Mouse (Mus musculus) midbrain, postnatal 0 days (tissue): Measurements from ENCODE around the gene Slc26a6. TPM values are rescaled to one million over a fixed set of nuclear protein-coding genes. Genes with fewer than 3 reads are reported as not detected.

Experiments used
- ATAC-seq: fragments of 200-750 bp; cut with Nextera tagmentation; 2 replicates; pipeline ENCODE4 v1.8.0; 2017; ENCODE audit warnings: moderate number of reproducible peaks, mild to moderate bottlenecking, moderate TSS enrichment, moderate library complexity; ENCODE audit not compliant: low FRiP score
- DNase-seq: peaks from one replicate; pipeline ENCODE4 v3.0.0-alpha.2; 2015; ENCODE audit warnings: low spot score
- H3K27ac ChIP-seq: fragments of 300-500 bp; sonication (generic); 2 replicates; pipeline ENCODE4 v1.5.1; 2014; ENCODE audit warnings: low read depth, mild to moderate bottlenecking, low read length, mixed read lengths
- H3K27me3 ChIP-seq: fragments of 300-500 bp; sonication (generic); 2 replicates; pipeline ENCODE4 v1.6.1; 2014; ENCODE audit warnings: low read length, control low read depth, mixed read lengths; ENCODE audit not compliant: insufficient read depth
- H3K36me3 ChIP-seq: fragments of 300-500 bp; sonication (generic); 2 replicates; pipeline ENCODE4 v1.6.1; 2014; ENCODE audit warnings: low read length, control low read depth, mixed read lengths; ENCODE audit not compliant: insufficient read depth
- H3K4me1 ChIP-seq: fragments of 300-500 bp; sonication (generic); 2 replicates; pipeline ENCODE4 v1.6.1; 2014; ENCODE audit warnings: mild to moderate bottlenecking, control low read depth, antibody characterized with exemption, low read length, mixed read lengths; ENCODE audit not compliant: insufficient read depth
- H3K4me2 ChIP-seq: fragments of 300-500 bp; sonication (generic); 2 replicates; pipeline ENCODE4 v1.6.1; 2014; ENCODE audit warnings: low read depth, mild to moderate bottlenecking, low read length, mixed read lengths; ENCODE audit not compliant: poor library complexity, severe bottlenecking
- H3K4me3 ChIP-seq: fragments of 300-500 bp; sonication (generic); 2 replicates; pipeline ENCODE4 v1.5.1; 2014; ENCODE audit warnings: low read depth, mild to moderate bottlenecking, low read length, moderate library complexity
- H3K9ac ChIP-seq: fragments of 300-500 bp; sonication (generic); replicated peaks from 2 replicates; pipeline ENCODE4 v1.6.1; 2014; ENCODE audit warnings: mild to moderate bottlenecking, low read length, moderate library complexity, mixed read lengths; ENCODE audit not compliant: poor library complexity, severe bottlenecking
- H3K9me3 ChIP-seq: fragments of 300-500 bp; sonication (generic); 2 replicates; pipeline ENCODE4 v1.6.1; 2016; ENCODE audit warnings: low read length, control low read depth
- CTCF ChIP-seq: IDR thresholded peaks from 2 replicates; pipeline ENCODE4 v1.5.1; 2016; ENCODE audit warnings: antibody characterized with exemption, mild to moderate bottlenecking
- WGBS: fragments of 180-500 bp; shearing (Covaris S2); extraction: QIAGEN DNeasy Blood & Tissue Kit; methylation state at CpG from one replicate; pipeline ENCODE4 v1.1.7; 2014; 5-methylcytosine and 5-hydroxymethylcytosine counted together
- polyA plus RNA-seq: library from polyadenylated mRNA; unstranded; fragments of >200 nt; fragmentation: Nextera tagmentation; extraction: Ambion mirVana; gene quantifications from 2 replicates; pipeline ENCODE4 v1.2.1, GENCODE M21; 2015
- total RNA-seq: library from RNA; depleted of rRNA; stranded (reverse); fragments of >200 nt; gene quantifications from 2 replicates; pipeline ENCODE4 v1.2.3, GENCODE M21; 2014

Slc26a6 gene
- total and polyA plus RNA-seq, 2 experiments from 2014 or later, result 20.2 to 24.6 TPM

- TF ChIP-seq CTCF, result peak; percentile 95
- H3K9me3 ChIP-seq, result no peaks in the 10 kb centered on the region
- ATAC-seq (peak; percentile 88), DNase-seq (peak; percentile 98)
- peak within 1 kb of the TSS; percentile 79 for H3K27ac ChIP-seq
- peak within 1 kb of the TSS; percentile 67 for H3K4me2 ChIP-seq
- H3K36me3 ChIP-seq, result peaks cover 19% of the 10 kb centered on the region; the same call in 1 of the 2 replicates
- no peaks in the 10 kb centered on the region for H3K27me3 ChIP-seq
- peak within 1 kb of the TSS; percentile 88 for H3K4me3 ChIP-seq
- peaks cover 3% of the 10 kb centered on the region; the same call in 1 of the 2 replicates for H3K4me1 ChIP-seq
- WGBS, result 2% methylated on average over 58 of the region's 58 CpGs
- peak within 1 kb of the TSS; percentile 95 for H3K9ac ChIP-seq
Observed at GRCm38 (mm10) chr9:108936418-108937364, 83.6 kb downstream of the Slc26a6 start, which contains the start of gene Uqcrc1. Uqcrc1 (plus strand) TSS chr9:108936633.

- Histone ChIP-seq H3K27ac (no peak overlapping the region), H3K9ac (no peak overlapping the region), H3K36me3 (peaks cover 83% of the 10 kb centered on the region), H3K27me3 (no peaks in the 10 kb centered on the region), H3K4me1 (no peaks in the 10 kb centered on the region), H3K4me2 (no peak overlapping the region), H3K4me3 (no peak overlapping the region), H3K9me3 (no peaks in the 10 kb centered on the region)
- ATAC-seq (no peak), DNase-seq (no peak)
- no peak for TF ChIP-seq CTCF
- 89% methylated on average over 9 of the region's 9 CpGs for WGBS
Observed at GRCm38 (mm10) chr9:108945111-108945510, 92.0 kb downstream of the Slc26a6 start.

- Histone ChIP-seq H3K36me3 (peaks cover 84% of the 10 kb centered on the region), H3K4me1 (no peaks in the 10 kb centered on the region), H3K4me2 (no peak overlapping the region), H3K9me3 (no peaks in the 10 kb centered on the region), H3K4me3 (no peak overlapping the region), H3K9ac (no peak overlapping the region), H3K27me3 (no peaks in the 10 kb centered on the region), H3K27ac (no peak overlapping the region)
- ATAC-seq (no peak), DNase-seq (no peak)
- no peak for TF ChIP-seq CTCF
- WGBS, result 89% methylated on average over 5 of the region's 5 CpGs
Observed at GRCm38 (mm10) chr9:108945608-108946007, 92.5 kb downstream of the Slc26a6 start.

DNA sequence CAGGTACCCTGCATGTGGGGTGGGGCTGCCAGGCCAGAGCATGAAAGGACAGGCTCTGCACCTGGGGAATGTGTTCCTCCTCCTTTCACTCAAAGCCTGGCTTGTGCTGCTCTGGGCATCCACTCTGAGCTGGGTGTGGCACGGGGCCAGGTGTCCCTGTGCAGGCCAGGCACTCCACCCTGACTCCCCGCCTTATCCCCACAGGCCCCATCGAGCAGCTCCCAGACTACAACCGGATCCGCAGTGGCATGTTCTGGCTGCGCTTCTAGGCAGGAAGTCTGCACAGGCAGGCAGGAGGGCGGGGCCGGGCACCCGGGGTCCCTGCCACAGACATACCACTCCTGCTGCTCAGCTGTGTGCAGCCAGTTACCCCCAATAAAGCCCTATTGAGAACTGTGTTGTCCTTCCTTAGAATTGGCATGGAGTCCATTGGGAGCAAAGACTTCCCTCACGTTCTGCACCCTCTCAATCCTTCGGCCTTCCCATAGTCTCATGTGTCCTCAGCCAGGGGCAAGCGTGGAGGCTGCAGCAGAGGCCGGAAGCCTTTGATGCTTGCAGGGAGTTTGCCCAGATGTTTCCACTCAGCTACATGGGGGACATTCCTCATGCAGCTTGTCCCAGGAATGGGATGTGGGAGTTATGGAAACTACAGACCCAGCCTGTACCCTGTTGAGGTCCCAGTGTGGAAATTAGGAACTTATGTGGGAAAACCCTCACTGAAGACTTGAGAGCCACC lies 96.3 kb downstream of the Slc26a6 start:
- no peaks in the 10 kb centered on the region for H3K4me1 ChIP-seq
- TF ChIP-seq CTCF, result no peak
- no peak overlapping the region for H3K27ac ChIP-seq
- no peak for ATAC-seq
- H3K27me3 ChIP-seq, result peaks cover 15% of the 10 kb centered on the region
- no peak for DNase-seq
- H3K36me3 ChIP-seq, result peaks cover 57% of the 10 kb centered on the region
- no peak overlapping the region for H3K4me2 ChIP-seq
- H3K4me3 ChIP-seq, result no peak overlapping the region
- WGBS, result 86% methylated on average over 13 of the region's 13 CpGs
- H3K9me3 ChIP-seq, result no peaks in the 10 kb centered on the region
- H3K9ac ChIP-seq, result no peak overlapping the region

DNA sequence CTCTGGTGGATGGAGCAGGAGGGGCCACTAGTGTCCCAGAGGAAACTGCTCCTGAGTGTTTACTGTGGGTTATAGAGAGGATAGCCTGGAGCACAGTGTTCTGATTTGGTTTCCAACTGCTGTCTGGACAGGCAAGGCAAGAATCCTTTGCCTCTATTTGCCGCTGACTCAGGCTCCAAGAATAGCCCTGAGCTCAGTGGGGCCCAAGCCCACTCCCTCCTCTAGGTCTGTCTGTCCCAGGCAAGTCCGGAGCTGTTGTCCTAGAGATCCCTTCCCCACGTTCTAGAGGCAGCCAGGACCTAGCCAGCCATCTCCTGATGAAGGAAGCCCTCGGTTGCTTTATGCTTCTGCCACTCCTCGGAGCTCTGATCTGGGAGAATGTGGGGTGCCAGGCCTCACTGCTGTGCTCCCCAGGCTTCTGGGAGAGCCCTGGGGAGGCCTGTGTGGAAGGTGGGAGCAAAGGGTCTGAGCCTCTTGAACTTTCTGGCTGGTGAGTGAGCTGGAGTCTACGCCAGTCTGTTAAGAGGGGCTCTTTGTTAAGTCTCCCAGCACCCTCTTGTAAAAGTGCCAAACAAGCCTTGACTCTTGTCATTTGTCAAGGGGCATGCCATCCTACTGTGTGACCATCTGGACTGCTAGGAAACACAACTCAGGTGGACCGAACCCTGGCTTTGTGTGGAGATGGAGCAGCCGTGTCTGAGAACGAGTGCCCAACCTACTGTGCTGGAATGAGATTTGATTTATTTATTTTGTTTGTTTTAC lies 97.1 kb downstream of the Slc26a6 start:
- Histone ChIP-seq H3K27ac (peak overlapping the region; percentile 21; the same call in 1 of the 2 replicates), H3K9ac (no peak overlapping the region), H3K4me2 (no peak overlapping the region), H3K9me3 (no peaks in the 10 kb centered on the region), H3K4me3 (no peak overlapping the region), H3K4me1 (no peaks in the 10 kb centered on the region), H3K27me3 (peaks cover 15% of the 10 kb centered on the region), H3K36me3 (peaks cover 50% of the 10 kb centered on the region)
- ATAC-seq, result no peak
- WGBS, result 87% methylated on average over 9 of the region's 9 CpGs
- no peak for TF ChIP-seq CTCF
- no peak for DNase-seq
